Mouse (Mus musculus): ENCODE results near the gene Pdzd7.
"Not testable (repeated sequence)": the region's sequence is repeated elsewhere in the genome, so short reads cannot be mapped to it uniquely, and the experiment has no call there.

Pdzd7 gene

DNA sequence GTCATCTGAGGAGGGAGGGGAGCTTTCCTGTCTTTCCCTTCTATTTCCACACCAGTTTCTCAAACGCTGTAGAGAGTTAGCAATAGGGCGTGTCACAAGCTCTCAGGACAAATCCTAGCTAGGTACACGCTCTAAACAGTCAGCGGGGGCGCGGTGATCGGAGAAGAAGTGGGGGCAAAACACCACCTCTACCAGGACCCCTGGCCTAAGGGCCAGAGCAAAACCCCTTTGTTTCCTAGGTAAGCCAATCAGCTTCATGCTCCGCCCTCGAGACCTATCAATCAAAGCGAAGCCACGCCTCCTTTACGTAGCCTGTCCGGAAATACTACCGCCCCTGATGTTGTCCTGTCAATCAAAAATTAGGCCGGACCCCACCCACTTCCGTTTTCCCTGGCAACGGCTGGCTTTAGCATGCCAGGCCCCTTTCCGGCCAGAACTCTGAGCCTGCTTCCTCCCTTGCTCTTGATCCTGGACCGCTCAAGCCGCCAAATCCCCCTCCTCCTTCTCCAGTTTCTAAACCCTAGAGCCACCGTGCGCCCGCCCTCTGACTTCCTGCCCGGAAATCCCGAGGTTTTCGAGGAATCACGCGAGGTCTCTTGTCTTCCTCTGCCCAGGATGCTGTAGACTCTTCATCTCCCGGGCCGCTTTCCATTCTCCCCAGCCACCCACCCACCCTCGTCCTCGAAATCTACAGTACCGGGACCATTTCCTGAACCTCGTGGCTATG, 12.8 kb upstream of the Pdzd7 start:
- DNase-seq = peak; percentile 98

DNA sequence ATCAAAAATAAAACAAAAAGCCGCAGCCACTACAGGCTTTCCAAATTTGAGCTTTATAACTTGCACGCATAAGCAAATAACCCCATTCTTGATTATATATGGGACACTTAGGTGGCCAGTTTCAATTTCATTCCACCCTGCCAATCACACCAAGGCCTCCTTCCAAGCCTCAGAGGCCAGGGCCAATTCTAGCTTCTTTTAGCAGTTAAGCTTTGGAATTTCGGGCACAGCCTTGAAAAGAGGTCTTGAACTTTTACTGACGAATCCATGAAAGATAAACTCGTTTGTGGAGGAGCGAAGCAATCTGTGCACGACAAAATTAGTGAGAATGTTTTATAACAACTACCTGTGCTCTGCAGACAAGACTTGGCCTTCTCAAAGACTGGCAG, 12.2 kb upstream of the Pdzd7 start:
- DNase-seq = peak; percentile 39

DNA sequence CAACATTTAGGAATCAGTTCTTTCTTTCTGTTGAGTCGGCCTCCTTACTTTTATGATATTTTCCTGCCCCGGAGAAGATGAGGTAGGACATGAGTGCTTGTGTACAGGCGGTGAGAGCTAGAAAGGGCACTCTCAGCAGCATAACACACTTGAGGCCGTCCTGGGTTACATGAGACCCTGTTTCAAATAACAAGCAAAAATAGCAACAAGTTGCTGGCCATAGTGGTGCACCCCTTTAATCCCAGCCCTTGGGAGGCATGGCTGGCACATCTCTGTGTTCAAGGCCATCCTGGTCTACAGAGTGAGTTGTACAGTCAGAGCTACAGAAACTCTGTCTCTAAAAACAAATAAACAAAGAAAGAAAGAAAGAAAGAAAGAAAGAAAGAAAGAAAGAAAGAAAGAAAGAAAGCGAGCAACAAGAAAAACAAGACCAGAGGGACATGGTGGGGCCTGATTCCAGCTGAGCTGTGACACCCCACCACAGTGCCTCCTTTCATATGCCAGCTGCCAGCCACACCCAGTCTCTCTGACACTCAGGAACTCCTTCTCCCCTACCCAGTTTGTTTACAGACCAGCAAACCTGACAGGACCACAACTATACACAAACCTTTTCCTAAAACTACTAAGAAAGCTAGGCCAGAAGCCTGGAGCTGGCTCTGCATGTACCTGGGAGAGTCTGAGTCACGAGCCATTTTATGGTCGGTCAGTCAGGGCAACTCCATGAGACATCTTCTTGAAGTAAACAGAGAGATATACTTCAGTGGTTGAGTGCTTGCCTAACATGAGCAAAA, 11.6 kb upstream of the Pdzd7 start:
- DNase-seq = no peak

DNA sequence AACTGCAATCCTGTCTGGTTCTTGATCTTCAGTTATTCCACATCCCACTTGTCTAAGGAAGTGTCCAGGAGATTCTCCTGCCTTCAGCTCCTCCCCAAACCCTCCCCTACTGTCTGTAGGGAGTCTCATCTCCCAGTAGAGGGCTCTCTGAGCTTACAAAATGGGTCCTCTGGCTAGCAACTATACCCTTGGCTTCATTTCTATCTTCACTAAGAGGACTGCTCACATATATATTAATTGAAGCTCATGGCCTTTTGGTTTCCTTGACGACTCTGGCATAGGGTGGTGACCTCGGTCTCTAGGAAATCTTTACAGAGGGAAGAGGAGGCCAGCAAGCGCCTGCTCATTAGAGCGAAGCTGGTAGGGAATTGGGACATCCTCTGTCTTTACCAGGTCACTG, 10.8 kb upstream of the Pdzd7 start:
- DNase-seq = peak; percentile 63

DNA sequence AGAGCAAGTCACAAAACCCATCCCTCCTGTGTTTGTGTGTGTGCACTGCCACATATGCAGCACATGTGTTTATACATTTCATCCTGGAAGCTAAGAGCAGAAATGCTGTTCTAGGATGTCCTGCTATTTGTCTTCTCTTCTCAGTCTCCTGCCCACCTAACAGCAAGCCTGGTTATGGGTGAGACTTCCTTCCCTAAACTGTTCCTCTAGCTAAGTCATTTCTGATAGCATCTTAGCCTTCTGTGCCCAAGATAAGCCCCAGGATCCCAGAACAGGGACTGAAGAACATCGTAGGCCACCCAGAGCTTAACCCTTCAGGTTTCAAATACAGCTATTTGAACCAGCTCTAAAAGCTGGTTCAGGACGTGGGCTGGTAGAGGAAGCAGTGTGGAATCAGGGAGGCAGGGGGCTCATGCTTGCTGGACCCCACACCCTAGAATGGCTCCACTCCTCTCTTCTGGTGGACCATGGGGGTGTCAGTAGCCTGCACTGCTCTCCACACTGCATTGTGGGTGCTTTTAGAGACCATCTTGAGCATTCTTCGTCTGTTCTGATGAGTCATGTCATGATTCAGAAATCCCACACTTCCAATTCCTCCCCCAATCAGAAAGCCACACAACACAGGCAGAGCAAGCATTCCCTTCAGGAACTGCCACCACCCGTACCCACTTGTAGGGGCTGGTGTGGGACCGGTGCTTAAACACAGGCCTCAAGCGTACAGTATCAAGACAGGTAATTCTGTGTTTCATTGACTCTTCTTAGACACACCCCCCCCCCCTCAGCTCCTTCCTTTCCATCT, 9.6 kb upstream of the Pdzd7 start:
- no peak for DNase-seq

DNA sequence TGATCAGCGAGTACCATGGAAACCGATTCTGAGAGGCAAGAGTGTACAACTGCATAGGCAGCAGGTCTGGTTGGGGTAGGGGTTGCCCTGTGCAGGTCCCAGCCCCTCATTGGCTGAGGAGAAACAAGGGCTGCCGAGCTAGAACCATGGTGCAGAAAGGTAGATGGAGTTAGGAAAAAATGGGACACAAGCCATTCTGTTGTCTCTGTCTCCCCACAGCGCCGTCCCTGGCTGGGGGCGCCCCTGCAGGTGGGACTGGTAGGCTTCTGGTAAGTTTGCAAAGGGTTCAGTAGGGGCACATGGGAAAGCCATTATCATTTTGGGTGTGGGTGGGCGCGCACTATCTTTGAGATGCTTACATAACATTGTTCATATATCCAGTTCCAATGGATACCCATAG, 7.9 kb upstream of the Pdzd7 start:
- no peak for DNase-seq

DNA sequence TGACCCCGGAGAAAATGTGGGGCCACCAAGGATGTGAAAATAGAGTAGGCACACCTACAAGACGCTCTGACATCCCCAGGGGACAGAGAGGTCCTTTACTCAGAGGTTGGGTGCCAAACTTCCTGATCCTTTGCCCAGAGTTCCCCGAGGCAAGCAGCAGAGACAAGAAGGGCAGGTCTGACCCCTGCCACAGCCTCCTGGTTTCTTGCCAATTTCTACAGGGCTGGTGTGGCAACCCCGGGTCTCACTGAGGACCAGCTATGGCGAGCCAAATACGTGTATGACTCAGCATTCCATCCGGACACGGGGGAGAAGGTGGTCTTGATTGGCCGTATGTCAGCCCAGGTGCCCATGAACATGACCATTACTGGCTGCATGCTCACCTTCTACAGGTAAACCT, 4.0 kb upstream of the Pdzd7 start:
- no peak for DNase-seq

DNA sequence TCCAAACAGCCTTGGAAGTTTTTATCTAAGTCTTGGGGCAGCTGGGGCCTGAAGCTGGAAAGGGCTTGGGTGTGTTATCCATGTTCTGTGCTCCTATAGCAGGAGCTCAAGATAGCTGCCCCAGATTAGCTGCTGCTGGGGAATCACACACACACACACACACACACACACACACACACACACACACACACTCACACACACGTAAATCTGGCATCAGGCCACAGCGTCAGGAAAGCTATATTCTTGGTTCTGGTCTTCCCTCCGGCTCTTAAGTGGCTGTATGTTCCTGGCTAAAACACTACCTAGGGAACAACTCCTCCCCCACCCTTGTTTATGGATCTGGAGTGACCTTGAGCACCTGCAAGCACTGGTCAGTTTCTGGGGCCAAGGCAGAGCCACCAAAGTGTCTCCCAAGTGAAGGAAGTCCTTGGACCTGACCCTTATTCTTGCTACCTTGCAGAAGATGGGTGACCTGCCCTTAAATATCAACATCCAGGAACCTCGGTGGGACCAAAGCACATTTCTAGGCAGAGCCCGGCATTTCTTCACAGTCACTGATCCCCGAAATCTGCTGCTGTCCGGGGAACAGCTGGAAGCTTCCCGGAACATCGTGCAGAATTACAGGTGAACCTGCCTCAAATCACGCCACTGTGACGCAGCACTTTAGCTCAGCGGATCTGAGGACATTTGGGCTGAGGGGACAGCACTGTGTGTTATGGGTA, 3.3 kb upstream of the Pdzd7 start:
- peak; percentile 33 for DNase-seq

DNA sequence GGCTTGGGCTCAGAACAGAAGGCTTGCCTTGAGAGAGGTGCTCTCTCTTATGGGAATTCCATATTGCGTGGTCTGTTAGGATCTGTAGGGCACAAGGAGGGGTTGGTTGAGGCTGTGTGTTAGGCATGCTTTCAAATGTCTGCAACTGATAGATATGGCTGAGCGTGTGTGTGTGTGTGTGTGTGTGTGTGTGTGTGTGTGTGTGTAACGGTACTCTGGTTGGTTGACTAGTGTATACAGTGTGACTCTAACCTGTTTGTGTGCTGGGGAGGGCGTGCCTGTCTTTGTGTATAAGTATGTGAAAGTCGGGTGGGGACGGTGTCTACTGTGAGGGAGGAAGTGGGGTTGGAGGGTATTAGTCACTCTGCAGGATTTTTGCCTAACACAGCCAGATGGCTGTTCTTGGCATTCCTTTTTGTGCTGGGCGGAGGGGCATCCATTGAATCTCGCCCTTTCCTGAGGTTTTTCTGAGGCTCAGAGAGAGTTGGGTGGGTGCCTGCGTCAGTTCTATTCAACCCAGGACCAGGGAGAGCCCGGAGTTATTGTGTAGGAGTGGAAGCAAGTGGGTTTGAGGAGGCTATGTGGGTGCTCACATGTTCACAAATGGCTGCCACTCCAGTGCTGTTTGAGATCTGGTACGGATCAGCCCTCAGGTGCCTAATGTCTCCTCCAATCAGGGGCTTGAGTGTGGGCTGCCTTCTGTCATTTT, 2.6 kb upstream of the Pdzd7 start:
- peak; percentile 50 for DNase-seq

DNA sequence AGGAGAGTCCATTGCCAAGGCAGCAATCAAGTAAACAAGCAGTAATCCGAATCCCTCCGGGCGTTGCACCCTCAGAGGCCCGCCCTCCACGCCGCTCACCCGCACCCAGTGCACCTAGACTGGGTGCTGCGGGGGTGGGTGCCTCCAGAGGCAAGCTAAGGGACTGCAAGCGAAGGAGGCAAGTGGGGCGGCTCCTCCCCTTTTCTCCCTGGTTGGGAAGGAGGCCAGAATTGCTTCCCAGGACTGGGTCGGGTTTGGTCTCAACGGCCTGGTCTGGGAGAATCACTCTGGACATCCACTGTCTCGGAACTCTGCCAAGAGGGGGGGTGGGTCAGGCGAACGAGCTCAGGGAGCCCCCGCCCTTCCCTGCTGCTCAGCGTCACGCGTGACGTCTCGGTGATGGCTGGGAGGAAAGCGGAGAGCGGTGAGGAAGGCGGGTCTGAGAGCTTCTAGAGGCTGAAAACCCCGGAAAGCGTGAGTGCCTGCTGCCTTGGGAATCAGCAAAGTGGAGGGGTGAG, 2.0 kb upstream of the Pdzd7 start, which contains the start of gene Sfxn3:
Gene Sfxn3, plus strand, starts transcription at position 87 of the 518 bp plus-strand sequence.
- DNase-seq = peak; percentile 93

DNA sequence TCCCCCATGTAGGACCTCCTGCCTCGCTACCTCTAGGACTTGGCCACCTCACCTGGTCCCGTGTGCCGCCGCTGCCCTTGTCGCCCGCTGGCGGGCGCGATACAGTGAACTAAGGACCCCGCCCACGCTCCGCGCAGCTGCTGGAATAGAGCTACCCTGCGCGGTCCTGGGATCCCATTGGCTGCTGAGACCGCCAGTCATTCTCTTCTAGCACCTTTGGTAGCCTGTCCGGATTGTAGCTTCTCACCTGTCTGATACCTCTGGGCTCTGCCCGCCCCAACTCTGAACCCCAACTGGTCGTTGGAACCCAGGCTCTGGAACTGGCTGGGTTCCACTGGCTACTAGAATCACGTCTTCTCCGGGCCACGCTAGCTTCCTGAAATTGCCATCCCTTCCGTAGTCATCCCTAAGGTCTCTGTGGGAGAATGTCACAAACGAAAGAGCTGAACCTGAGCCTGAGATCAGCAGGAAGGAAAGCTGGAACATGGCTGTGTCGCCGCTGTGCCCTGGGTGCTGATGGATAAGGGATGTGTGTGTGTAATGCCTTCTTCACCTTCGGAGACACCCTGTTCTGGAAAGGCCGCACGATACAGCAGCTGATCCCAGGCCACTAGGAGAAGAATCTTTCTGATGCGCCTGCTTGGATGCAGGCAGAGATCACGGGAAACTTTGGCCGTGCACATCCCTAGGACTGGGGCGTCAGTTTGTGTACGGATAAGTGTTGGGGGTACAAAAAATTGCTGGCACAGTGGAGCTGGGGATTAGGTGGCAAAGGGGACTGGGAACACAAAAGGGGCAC, 1.2 kb upstream of the Pdzd7 start:
- DNase-seq = peak; percentile 88

DNA sequence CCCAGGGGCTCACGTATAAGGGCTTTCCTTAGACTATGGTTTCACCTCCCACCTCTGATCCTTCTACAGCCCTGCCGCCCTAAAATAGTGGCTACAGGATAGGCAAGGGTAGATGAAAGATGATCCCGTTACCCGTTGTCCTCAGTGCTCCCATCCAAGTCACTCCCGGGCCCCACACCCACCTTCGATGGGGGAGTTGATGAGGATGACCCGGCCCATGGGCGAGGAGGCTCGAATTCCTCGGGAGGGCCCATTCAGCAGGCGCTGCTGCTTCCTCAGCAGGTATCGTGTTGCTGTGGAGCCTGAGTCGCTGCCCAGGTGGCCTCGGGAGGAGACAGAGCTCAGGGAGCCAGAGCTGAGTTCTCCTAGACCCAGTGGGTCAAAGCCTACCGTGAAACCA, 281 bp downstream of the Pdzd7 start:
- no peak for DNase-seq

DNA sequence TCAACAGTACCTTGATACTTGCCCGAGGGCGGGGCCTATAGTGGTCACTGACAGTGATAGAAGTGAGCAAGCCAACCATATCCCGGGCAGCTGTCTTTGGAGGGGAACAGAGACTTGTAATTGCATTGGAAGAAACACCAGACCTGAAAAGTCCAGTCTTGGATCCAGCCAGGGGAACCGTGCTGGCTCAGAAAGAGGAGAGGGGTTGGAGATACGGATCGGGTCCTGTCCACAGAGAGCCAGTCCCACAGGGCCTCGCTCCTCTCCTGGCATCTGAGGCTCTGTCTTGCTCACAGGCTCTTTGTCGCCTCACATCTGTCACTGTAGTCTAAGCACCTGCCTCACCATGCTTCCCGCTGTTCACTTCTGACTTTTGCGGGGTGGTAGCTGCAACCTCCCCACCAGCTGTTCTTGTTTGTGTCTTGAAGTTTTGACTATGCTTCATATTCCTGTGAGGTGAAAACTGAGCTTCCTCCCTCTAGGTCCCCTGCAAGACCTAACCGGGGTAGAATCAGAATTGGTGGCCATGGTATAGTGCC, 1.1 kb downstream of the Pdzd7 start:
- DNase-seq = no peak

DNA sequence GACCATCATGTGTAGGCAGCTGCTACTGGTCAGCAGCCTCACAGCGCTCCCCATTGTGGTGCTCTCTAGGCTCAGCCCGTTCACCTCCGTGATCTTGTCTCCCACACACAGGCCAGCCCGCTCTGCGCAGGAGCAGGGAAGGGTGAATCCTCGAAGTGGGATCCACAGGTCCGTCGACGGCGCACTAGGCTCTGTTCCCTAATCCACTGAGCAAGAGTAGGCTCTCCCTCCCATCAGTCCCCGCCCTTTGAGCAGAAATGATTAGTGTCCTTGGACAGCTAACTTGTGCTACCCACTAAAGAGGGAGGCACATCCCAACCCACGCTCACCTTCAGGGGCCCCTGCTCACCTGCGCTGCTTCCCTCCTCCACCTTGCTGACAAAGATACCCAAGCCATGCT, 5.3 kb downstream of the Pdzd7 start:
- no peak for DNase-seq

DNA sequence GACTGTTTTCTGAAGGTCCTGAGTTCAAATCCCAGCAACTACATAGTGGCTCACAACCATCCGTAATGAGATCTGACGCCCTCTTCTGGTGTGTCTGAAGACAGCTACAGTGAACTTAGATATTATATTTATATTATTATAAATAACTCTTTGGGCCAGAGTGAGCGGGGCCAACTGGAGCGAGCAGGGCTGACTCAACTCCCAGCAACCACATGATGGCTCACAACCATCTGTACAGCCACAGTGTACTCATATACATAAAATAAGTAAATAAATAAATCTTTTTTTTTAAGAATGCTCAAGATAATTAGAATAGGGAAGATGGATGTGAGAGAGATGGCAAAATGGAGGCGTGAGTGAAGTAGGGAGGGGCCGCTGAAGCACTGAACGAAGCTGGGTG, 7.3 kb downstream of the Pdzd7 start:
- not testable (repeated sequence) for DNase-seq

DNA sequence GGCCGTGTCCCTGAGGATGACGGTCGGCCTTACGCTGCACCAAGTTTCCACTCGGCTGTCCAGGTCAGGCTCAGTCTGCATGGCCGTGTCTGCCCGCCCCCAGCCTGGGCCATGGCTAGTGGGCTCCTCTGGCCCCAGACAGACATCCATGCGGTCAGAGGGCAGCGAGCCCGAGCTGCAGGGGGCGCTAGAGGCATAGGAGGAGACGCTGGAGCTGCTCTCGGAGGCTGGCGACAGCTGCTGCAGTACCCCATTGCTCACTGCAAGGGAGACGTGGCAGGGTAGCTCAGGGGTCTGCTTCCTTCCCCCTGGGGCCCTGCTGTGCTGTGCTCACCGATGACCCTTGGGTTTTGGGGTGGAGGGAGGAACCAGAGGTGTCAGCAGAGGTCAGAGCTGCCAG, 8.7 kb downstream of the Pdzd7 start:
- peak; percentile 43 for DNase-seq

DNA sequence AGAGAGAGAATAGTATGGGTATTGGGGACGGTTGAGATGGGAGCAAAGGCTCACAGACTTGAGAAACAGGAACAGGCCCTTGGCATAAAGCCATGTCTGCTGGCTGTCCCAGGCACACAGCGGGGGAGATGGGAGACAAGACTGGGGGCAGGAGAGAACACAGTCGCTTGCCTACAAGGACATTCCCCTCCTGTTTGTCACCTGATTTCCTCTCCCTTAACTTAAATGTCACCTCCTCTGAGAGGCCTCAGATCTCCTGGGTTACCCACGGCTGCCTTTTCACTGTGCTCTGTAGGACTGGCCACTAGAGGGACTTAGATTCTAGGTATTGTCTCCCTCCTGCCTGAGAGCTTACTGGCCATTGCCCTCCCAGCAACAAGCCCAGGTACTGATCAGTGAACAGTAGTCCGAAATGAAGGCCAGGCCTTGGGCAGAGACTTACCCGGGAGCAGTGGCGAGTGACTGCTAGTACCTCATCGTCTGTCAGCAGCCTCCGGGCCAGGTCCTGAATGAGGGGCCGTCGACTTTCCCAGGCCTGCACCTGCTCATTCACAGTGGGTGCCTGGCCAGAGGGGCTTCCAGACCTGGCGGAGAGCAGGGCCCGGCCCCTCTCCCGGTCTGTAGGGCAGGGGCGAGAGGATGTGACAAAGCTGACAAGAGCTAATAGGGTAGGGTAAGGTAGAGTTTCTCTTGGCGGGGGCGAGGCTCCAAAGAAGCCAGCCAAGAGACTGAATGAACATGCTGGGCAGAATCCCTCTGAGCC, 12.8 kb downstream of the Pdzd7 start:
- DNase-seq = no peak

DNA sequence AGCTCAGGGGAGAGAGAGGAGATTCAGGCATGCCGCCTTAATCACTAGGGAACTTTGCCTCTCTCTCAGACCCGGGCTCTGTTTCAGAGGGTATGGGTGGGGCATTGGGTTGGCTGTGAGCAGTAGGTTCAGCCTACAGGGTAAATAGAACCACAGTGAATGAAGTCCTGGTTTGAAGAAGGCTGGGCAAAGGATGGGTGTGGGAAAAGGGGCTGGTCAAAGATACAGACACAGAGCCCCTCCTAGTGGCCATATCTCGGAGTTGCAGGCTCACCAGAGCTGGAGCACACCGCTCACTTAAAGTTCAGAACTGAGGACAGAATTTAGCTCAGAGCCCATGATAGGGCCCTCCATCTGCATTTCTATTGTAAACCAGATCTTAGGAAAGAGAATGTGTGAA, 13.7 kb downstream of the Pdzd7 start:
- DNase-seq = peak; percentile 86

DNA sequence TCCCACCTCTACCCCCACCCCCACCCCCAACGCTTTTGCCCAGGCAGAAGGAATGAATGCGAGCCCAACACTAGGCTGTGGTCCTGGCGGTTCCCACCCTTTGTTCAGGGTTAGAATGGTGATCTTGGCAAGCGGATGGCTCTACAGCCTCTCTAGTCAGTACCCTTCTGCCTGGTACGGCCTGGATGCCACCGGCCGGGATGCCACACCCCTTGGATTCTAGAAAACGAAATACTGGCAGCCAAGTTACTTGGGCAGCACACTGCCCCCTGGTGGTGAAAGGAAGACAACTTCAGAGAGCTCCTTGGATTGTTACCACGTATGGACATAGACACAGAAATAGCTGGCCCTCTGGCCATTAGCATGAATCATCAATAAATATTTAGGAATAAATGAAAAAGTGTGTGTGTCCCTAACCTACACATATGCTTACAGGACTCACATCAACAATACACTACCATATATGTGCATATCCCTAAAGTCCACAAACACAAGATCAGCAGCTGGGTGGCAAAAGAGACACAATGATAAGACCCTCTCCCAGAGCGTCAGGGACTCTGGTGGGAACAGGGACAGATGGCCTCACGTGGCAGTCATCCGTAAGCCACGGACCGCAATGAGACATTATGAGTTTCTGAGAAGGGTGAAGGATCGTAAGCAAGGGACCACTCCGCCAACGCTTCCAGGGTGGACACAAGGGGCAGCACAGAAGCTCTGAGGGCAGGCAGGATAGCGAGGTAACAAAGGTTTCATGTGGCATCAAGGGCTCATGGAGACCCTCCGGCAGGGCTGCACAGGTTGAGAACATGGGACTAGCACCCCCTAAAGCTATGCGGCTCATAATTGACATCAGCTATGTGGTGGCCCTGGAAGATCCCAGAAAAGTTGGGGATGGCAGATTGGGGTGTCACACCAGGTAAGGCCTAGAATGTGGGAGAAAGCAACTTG, 14.5 kb downstream of the Pdzd7 start:
- DNase-seq = peak; percentile 92

Measured in kidney, adult 9 months (tissue).